Mouse (Mus musculus): ENCODE results near the gene Tmed10. TPM values are rescaled to one million over a fixed set of nuclear protein-coding genes. Genes with fewer than 3 reads are reported as not detected.
A peak's percentile ranks its signal among the peaks of the same experiment; 100 is the strongest.

Tmed10 gene
- 258 and 269 TPM in 2 replicates for polyA plus RNA-seq (2016; fragmentation: Nextera tagmentation; extraction: Ambion mirVana)

- H3K27me3 ChIP-seq (ENCODE audit: low read depth, poor library complexity, severe bottlenecking) = no peaks in the 10 kb centered on the region
- peak within 1 kb of the TSS; percentile 97 for H3K27ac ChIP-seq (replicated peaks)
- WGBS = under 1% methylated on average over 37 of the region's 37 CpGs
- no peaks in the 10 kb centered on the region for H3K9me3 ChIP-seq (replicated peaks)
- no peaks in the 10 kb centered on the region for H3K36me3 ChIP-seq
- H3K4me1 ChIP-seq = peaks cover 23% of the 10 kb centered on the region
- peak; percentile 88 for DNase-seq (ENCODE audit: low spot score)
- H3K4me3 ChIP-seq = peak within 1 kb of the TSS; percentile 99
Measured at GRCm38 (mm10) chr12:85374561-85375272, at the start of gene Tmed10. Tmed10 (minus strand) TSS chr12:85374847.

- Histone ChIP-seq H3K27ac (replicated peaks) (no peak overlapping the region), H3K9me3 (replicated peaks) (no peaks in the 10 kb centered on the region), H3K4me1 (peaks cover 7% of the 10 kb centered on the region), H3K4me3 (no peak overlapping the region), H3K27me3 (ENCODE audit: low read depth, poor library complexity, severe bottlenecking) (no peaks in the 10 kb centered on the region), H3K36me3 (no peaks in the 10 kb centered on the region)
- DNase-seq (ENCODE audit: low spot score) = no peak
- 83% methylated on average over 11 of the region's 11 CpGs for WGBS
Measured at GRCm38 (mm10) chr12:85423236-85423635, 48.6 kb upstream of the Tmed10 start.

DNA sequence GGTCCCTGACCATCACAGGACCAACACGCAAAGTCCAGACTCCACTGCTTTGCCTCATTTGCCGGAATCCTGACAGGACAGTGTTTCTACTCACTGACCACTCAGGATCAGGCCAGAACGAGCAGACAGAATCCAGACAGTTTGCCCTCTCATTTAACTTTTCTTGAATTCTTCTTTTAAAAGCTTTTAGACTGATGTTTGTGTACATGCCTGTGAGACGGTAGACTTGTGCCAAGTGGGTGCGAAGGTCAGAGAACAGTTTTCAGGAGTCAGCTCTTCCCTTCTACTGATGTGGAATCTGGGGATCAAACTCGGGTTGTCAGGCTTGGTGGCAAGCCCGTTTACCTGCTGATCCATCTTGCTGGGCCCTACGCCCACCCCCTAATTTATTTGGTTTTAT, 47.9 kb upstream of the Tmed10 start:
- Histone ChIP-seq H3K27me3 (ENCODE audit: low read depth, poor library complexity, severe bottlenecking) (no peaks in the 10 kb centered on the region), H3K27ac (replicated peaks) (no peak overlapping the region), H3K4me3 (no peak overlapping the region), H3K36me3 (no peaks in the 10 kb centered on the region), H3K9me3 (replicated peaks) (no peaks in the 10 kb centered on the region), H3K4me1 (peaks cover 7% of the 10 kb centered on the region)
- DNase-seq (ENCODE audit: low spot score) = no peak
- 91% methylated on average over 8 of the region's 8 CpGs for WGBS

- 81% methylated on average over 9 of the region's 9 CpGs for WGBS
- DNase-seq (ENCODE audit: low spot score) = no peak
- no peak overlapping the region for H3K27ac ChIP-seq (replicated peaks)
Measured at GRCm38 (mm10) chr12:85420945-85421344, 46.3 kb upstream of the Tmed10 start.

DNA sequence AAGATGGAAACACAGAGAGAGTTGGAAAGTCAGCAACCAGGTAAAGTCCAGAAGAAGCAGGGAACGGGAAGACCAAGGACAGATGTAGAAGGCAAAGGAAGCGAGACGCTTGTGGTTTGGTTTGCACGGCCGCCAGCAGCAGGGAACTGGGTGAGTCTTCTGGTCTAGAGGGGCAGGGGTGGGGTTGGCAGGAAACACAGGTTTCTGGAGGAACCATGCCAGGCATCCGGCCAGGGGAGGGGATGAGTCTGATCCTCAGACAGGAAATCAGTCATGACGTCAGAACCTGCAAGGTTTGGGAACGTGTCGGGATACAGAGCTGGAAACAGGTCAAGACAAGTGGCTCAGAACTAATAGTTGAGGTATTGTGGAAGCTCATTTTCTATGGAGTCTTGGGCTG, 43.2 kb upstream of the Tmed10 start:
- Histone ChIP-seq H3K27me3 (ENCODE audit: low read depth, poor library complexity, severe bottlenecking) (no peaks in the 10 kb centered on the region), H3K4me1 (no peaks in the 10 kb centered on the region), H3K4me3 (no peak overlapping the region), H3K9me3 (replicated peaks) (no peaks in the 10 kb centered on the region), H3K36me3 (no peaks in the 10 kb centered on the region), H3K27ac (replicated peaks) (no peak overlapping the region)
- WGBS = 91% methylated on average over 9 of the region's 9 CpGs
- DNase-seq (ENCODE audit: low spot score) = no peak

More at GRCm38 (mm10) chr12:85420945-85421344, 46.3 kb upstream of the Tmed10 start:
- Histone ChIP-seq H3K4me3 (no peak overlapping the region), H3K27me3 (ENCODE audit: low read depth, poor library complexity, severe bottlenecking) (no peaks in the 10 kb centered on the region), H3K36me3 (no peaks in the 10 kb centered on the region), H3K9me3 (replicated peaks) (no peaks in the 10 kb centered on the region), H3K4me1 (peaks cover under 1% of the 10 kb centered on the region; the same call in 1 of the 2 replicates)

GRCm38 (mm10) chr12:85416298-85416697, 41.7 kb upstream of the Tmed10 start:
- Histone ChIP-seq H3K36me3 (no peaks in the 10 kb centered on the region), H3K9me3 (replicated peaks) (peaks cover 7% of the 10 kb centered on the region; the same call in 1 of the 2 replicates), H3K4me1 (no peaks in the 10 kb centered on the region), H3K4me3 (no peak overlapping the region), H3K27me3 (ENCODE audit: low read depth, poor library complexity, severe bottlenecking) (no peaks in the 10 kb centered on the region), H3K27ac (replicated peaks) (no peak overlapping the region)
- DNase-seq (ENCODE audit: low spot score) = no peak
- 81% methylated on average over 5 of the region's 5 CpGs for WGBS

- H3K27ac ChIP-seq (replicated peaks) = no peak overlapping the region
- H3K4me3 ChIP-seq = no peak overlapping the region
- H3K27me3 ChIP-seq (ENCODE audit: low read depth, poor library complexity, severe bottlenecking) = no peaks in the 10 kb centered on the region
- peaks cover 10% of the 10 kb centered on the region; the same call in 1 of the 2 replicates for H3K9me3 ChIP-seq (replicated peaks)
- H3K4me1 ChIP-seq = no peaks in the 10 kb centered on the region
- no peak for DNase-seq (ENCODE audit: low spot score)
- 70% methylated on average over 3 of the region's 3 CpGs for WGBS
- H3K36me3 ChIP-seq = no peaks in the 10 kb centered on the region
Measured at GRCm38 (mm10) chr12:85415876-85416275, 41.2 kb upstream of the Tmed10 start.

DNA sequence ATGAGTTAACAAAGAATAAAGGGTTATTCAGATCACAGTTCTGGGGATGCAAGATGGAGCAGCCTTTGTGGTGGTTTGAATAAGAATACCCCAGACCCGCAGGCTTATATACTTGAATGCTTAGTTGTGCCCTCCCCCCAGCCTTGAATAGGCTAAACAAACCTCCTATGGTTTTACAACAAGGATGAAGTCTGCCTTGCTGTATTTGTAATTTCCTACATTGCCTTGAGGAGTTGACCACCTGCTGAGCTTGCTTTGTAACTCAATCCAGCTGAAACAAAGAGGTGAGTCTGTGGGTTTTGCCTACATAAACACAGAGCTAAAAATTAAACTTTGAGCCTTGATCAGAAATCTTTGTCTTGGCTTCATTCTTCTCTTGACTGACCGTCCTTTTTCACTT, 36.5 kb upstream of the Tmed10 start:
- no peak overlapping the region for H3K4me3 ChIP-seq
- H3K27ac ChIP-seq (replicated peaks) = no peak overlapping the region
- H3K9me3 ChIP-seq (replicated peaks) = peaks cover 13% of the 10 kb centered on the region; the same call in 1 of the 2 replicates
- H3K27me3 ChIP-seq (ENCODE audit: low read depth, poor library complexity, severe bottlenecking) = no peaks in the 10 kb centered on the region
- no peaks in the 10 kb centered on the region for H3K4me1 ChIP-seq
- H3K36me3 ChIP-seq = no peaks in the 10 kb centered on the region
- 42% methylated on average over 2 of the region's 2 CpGs for WGBS
- DNase-seq (ENCODE audit: low spot score) = no peak

- no peak overlapping the region for H3K27ac ChIP-seq (replicated peaks)
- 87% methylated on average over 4 of the region's 4 CpGs for WGBS
- DNase-seq (ENCODE audit: low spot score) = no peak
- H3K36me3 ChIP-seq = no peaks in the 10 kb centered on the region
- H3K9me3 ChIP-seq (replicated peaks) = no peaks in the 10 kb centered on the region
- no peaks in the 10 kb centered on the region for H3K4me1 ChIP-seq
- no peak overlapping the region for H3K4me3 ChIP-seq
- H3K27me3 ChIP-seq (ENCODE audit: low read depth, poor library complexity, severe bottlenecking) = no peaks in the 10 kb centered on the region
Measured at GRCm38 (mm10) chr12:85397960-85398272, 23.3 kb upstream of the Tmed10 start.

- Histone ChIP-seq H3K36me3 (no peaks in the 10 kb centered on the region), H3K4me1 (no peaks in the 10 kb centered on the region), H3K9me3 (replicated peaks) (no peaks in the 10 kb centered on the region), H3K27ac (replicated peaks) (no peak overlapping the region), H3K27me3 (ENCODE audit: low read depth, poor library complexity, severe bottlenecking) (no peaks in the 10 kb centered on the region), H3K4me3 (no peak overlapping the region)
- DNase-seq (ENCODE audit: low spot score) = no peak
- WGBS = 85% methylated on average over 18 of the region's 18 CpGs
Measured at GRCm38 (mm10) chr12:85397063-85397959, 22.7 kb upstream of the Tmed10 start.

- DNase-seq (ENCODE audit: low spot score) = no peak
- Histone ChIP-seq H3K4me3 (no peak overlapping the region), H3K36me3 (no peaks in the 10 kb centered on the region), H3K27me3 (ENCODE audit: low read depth, poor library complexity, severe bottlenecking) (no peaks in the 10 kb centered on the region), H3K9me3 (replicated peaks) (no peaks in the 10 kb centered on the region), H3K27ac (replicated peaks) (no peak overlapping the region), H3K4me1 (no peaks in the 10 kb centered on the region)
- 78% methylated on average over 7 of the region's 7 CpGs for WGBS
Measured at GRCm38 (mm10) chr12:85393981-85394380, 19.3 kb upstream of the Tmed10 start.

DNA sequence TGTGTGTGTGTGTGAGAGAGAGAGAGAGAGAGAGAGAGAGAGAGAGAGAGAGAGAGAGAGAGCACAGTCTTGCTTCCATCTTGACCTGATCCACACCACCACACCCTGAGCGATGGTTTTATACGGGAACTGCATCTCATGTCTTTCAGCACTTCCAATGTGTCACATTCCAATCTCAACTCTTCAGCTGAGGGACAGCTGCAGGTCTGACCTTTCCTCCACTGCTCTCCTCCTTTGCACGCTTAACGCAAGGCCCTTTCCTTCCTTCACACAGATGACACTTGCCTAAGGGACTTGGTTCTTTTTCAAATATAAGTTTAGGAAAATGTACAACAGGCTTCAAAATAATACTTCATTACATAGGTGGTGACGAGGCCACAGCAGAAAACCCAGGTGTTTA, 18.9 kb upstream of the Tmed10 start:
- H3K36me3 ChIP-seq = no peaks in the 10 kb centered on the region
- 88% methylated on average over 5 of the region's 5 CpGs for WGBS
- H3K27me3 ChIP-seq (ENCODE audit: low read depth, poor library complexity, severe bottlenecking) = no peaks in the 10 kb centered on the region
- H3K4me1 ChIP-seq = no peaks in the 10 kb centered on the region
- H3K27ac ChIP-seq (replicated peaks) = no peak overlapping the region
- H3K9me3 ChIP-seq (replicated peaks) = no peaks in the 10 kb centered on the region
- no peak for DNase-seq (ENCODE audit: low spot score)
- H3K4me3 ChIP-seq = no peak overlapping the region

DNA sequence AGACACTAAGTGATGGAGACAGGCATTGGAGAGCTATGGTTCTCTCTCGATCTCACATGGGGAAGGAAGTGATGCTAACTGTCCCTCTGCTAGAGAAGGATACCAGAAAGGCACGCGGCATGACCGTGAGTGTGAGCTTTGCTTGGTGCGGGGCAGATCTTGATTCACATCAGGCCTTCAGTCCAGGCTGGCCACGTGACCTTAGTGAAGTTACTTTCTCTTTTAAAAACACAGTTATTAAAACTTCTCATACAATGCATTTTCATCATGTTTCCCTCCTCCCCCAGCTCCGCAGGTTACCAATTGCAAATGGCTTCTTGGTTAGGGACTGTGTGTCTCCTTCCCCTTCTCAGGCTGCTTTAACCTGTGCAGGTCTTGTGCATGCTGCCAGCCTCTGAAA, 16.5 kb upstream of the Tmed10 start:
- no peaks in the 10 kb centered on the region for H3K4me1 ChIP-seq
- 88% methylated on average over 7 of the region's 7 CpGs for WGBS
- DNase-seq (ENCODE audit: low spot score) = no peak
- H3K9me3 ChIP-seq (replicated peaks) = no peaks in the 10 kb centered on the region
- H3K36me3 ChIP-seq = no peaks in the 10 kb centered on the region
- no peak overlapping the region for H3K27ac ChIP-seq (replicated peaks)
- no peak overlapping the region for H3K4me3 ChIP-seq
- H3K27me3 ChIP-seq (ENCODE audit: low read depth, poor library complexity, severe bottlenecking) = no peaks in the 10 kb centered on the region

Data from midbrain, embryonic 10.5 days (tissue).